Mouse (Mus musculus) c-Kit-negative CD71-positive TER-119-positive erythroid progenitor cells, embryonic 14.5 days (primary cell): ENCODE measurements at regions not wholly inside any gene's neighbourhood (a gene's known extent, or its start where the extent isn't known, plus 50 kb on each side); places are given as distances from the start of the nearest gene placed in this dataset.
"Not testable (repeated sequence)": the region's sequence is repeated elsewhere in the genome, so short reads cannot be mapped to it uniquely, and the experiment has no call there.

Source experiments
- DNase-seq: peaks from one replicate; pipeline ENCODE4 v3.0.0-alpha.2; 2013; ENCODE audit warnings: low read depth, low spot score

- DNase-seq: no peak
These were observed 54.0 kb upstream of the Pax1 start for GRCm38 (mm10) chr2:147307488-147308386.

GRCm38 (mm10) chr2:147306728-147307127 is 55.0 kb upstream of the Pax1 start:
- no peak for DNase-seq

- no peak for DNase-seq
These were observed 56.5 kb upstream of the Pax1 start for GRCm38 (mm10) chr2:147305262-147305661.

- DNase-seq: no peak
These were observed 61.2 kb upstream of the Pax1 start for GRCm38 (mm10) chr2:147300503-147300902.

- DNase-seq: no peak
These were observed 62.4 kb upstream of the Pax1 start for GRCm38 (mm10) chr2:147299359-147299758.

GRCm38 (mm10) chr2:147298499-147298896 is 63.2 kb upstream of the Pax1 start:
- DNase-seq: no peak

GRCm38 (mm10) chr2:147297876-147298498 is 63.7 kb upstream of the Pax1 start:
- DNase-seq: no peak

- DNase-seq: not testable (repeated sequence)
These were observed 66.8 kb upstream of the Pax1 start for GRCm38 (mm10) chr2:147294926-147295325.

- no peak for DNase-seq
These were observed 68.4 kb upstream of the Pax1 start for GRCm38 (mm10) chr2:147293294-147293688.

- no peak for DNase-seq
These were observed 69.1 kb upstream of the Pax1 start for GRCm38 (mm10) chr2:147292387-147293293.

- no peak for DNase-seq
These were observed 78.3 kb upstream of the Pax1 start for GRCm38 (mm10) chr2:147283390-147283789.

- no peak for DNase-seq
These were observed 83.6 kb upstream of the Nkx2-2 start for GRCm38 (mm10) chr2:147277636-147278035.

- DNase-seq: no peak
These were observed 75.1 kb upstream of the Nkx2-2 start for GRCm38 (mm10) chr2:147269171-147269570.

GRCm38 (mm10) chr2:147267901-147268300 is 73.9 kb upstream of the Nkx2-2 start:
- DNase-seq: no peak

- no peak for DNase-seq
These were observed 73.2 kb upstream of the Nkx2-2 start for GRCm38 (mm10) chr2:147267257-147267656.

- DNase-seq: peak; percentile 15
These were observed 62.7 kb upstream of the Nkx2-2 start for GRCm38 (mm10) chr2:147256696-147257095.

- no peak for DNase-seq
These were observed 60.9 kb upstream of the Nkx2-2 start for GRCm38 (mm10) chr2:147254944-147255343.

- DNase-seq: no peak
These were observed 60.1 kb upstream of the Nkx2-2 start for GRCm38 (mm10) chr2:147254137-147254536.

- DNase-seq: no peak
These were observed 54.0 kb upstream of the Nkx2-2 start for GRCm38 (mm10) chr2:147247981-147248514.

GRCm38 (mm10) chr2:147247238-147247637 is 53.2 kb upstream of the Nkx2-2 start:
- no peak for DNase-seq

GRCm38 (mm10) chr2:147244406-147244805 is 50.4 kb upstream of the Nkx2-2 start:
- no peak for DNase-seq
